Mouse (Mus musculus) adrenal gland, adult 18-20 months (tissue): ENCODE results near the gene Slf2. TPM values are rescaled to one million over a fixed set of nuclear protein-coding genes. Genes with fewer than 3 reads are reported as not detected.

Source experiments
- DNase-seq, 2 experiments: peaks; one replicate each; pipeline ENCODE4 v3.0.0; 2021 to 2022; ENCODE audit warnings: low spot score in 2 of 2
- total RNA-seq, 2 experiments: library from RNA; stranded (reverse); gene quantifications; 1 replicate in 1 of 2; 2 replicates in 1 of 2; pipeline ENCODE4 v1.2.3; 2021

Slf2 gene
- total RNA-seq, 2 experiments from 2014 or later: 20.9 to 21.8 TPM

- DNase-seq: no peak
These were observed 97.8 kb downstream of the Slf2 start for GRCm38 (mm10) chr19:45028746-45029145.

- no peak for DNase-seq
These were observed 98.6 kb downstream of the Slf2 start for GRCm38 (mm10) chr19:45029571-45029970.

GRCm38 (mm10) chr19:45030111-45030510, 99.2 kb downstream of the Slf2 start:
- peak; percentile 65 to 68 for DNase-seq

- peak; percentile 72 to 73 for DNase-seq
These were observed 100.1 kb downstream of the Slf2 start for GRCm38 (mm10) chr19:45030746-45031693.

- DNase-seq: peak; percentile 75 to 78
These were observed 100.8 kb downstream of the Slf2 start for GRCm38 (mm10) chr19:45031780-45032179.

Other genes with a start within 250 kb of the Slf2 start
- not detected for gene Pax2, start 175.1 kb upstream of the Slf2 start, total RNA-seq
- gene Sema4g, start 58.0 kb downstream of the Slf2 start, total RNA-seq: 1 to 10 TPM; 4.1 to 5.5 TPM
- gene Twnk, start 74.5 kb downstream of the Slf2 start, total RNA-seq: 10 to 100 TPM; 24.7 to 30.5 TPM
- gene Mrpl43, start 75.3 kb downstream of the Slf2 start, total RNA-seq: 10 to 100 TPM; 45.2 to 48.3 TPM
- gene Lzts2, start 83.3 kb downstream of the Slf2 start, total RNA-seq: 10 to 100 TPM; 70.6 to 72.7 TPM
- gene Pdzd7, start 114.6 kb downstream of the Slf2 start, total RNA-seq: under 1 TPM; 0.13 to 0.48 TPM
- 10 to 100 TPM; 50.1 to 51.8 TPM for gene Sfxn3, start 116.4 kb downstream of the Slf2 start, total RNA-seq
- gene Kazald1, start 144.1 kb downstream of the Slf2 start, total RNA-seq: 1 to 10 TPM; 5.2 to 7.4 TPM
- gene Tlx1, start 219.5 kb downstream of the Slf2 start, total RNA-seq: not detected